Mouse (Mus musculus) hindbrain, embryonic 14.5 days (tissue): ENCODE measurements around the gene Crybb3. TPM values are rescaled to one million over a fixed set of nuclear protein-coding genes. Genes with fewer than 3 reads are reported as not detected.

ENCODE experiments used
- ATAC-seq: fragments of 200-750 bp; cut with Nextera tagmentation; 2 replicates; pipeline ENCODE4 v1.8.0; 2017; ENCODE audit warnings: moderate number of reproducible peaks, mild to moderate bottlenecking, moderate TSS enrichment, moderate library complexity; ENCODE audit not compliant: low FRiP score
- DNase-seq: peaks from one replicate; pipeline ENCODE4 v3.0.0-alpha.2; 2015; ENCODE audit warnings: low spot score
- H3K27ac ChIP-seq: fragments of 300-500 bp; sonication (generic); 2 replicates; pipeline ENCODE4 v1.5.1; 2014; ENCODE audit warnings: mild to moderate bottlenecking, moderate library complexity
- H3K27me3 ChIP-seq: fragments of 300-500 bp; sonication (generic); 2 replicates; pipeline ENCODE4 v1.6.1; 2014; ENCODE audit warnings: mild to moderate bottlenecking, low read length, mixed read lengths; ENCODE audit not compliant: control insufficient read depth, insufficient read depth
- H3K36me3 ChIP-seq: fragments of 300-500 bp; sonication (generic); replicated peaks from 2 replicates; pipeline ENCODE4 v1.6.1; 2014; ENCODE audit not compliant: control insufficient read depth, insufficient read depth
- H3K4me1 ChIP-seq: fragments of 300-500 bp; sonication (generic); replicated peaks from 2 replicates; pipeline ENCODE4 v1.6.1; 2014; ENCODE audit warnings: antibody characterized with exemption, low read length, mixed read lengths; ENCODE audit not compliant: control insufficient read depth, insufficient read depth
- H3K4me2 ChIP-seq: fragments of 300-500 bp; sonication (generic); replicated peaks from 2 replicates; pipeline ENCODE4 v1.6.1; 2014; ENCODE audit warnings: mild to moderate bottlenecking, moderate library complexity
- H3K4me3 ChIP-seq: fragments of 300-500 bp; sonication (generic); replicated peaks from 2 replicates; pipeline ENCODE4 v1.5.1; 2014; ENCODE audit warnings: mild to moderate bottlenecking, low read length
- H3K9ac ChIP-seq: fragments of 300-500 bp; sonication (generic); 2 replicates; pipeline ENCODE4 v1.6.1; 2014
- H3K9me3 ChIP-seq: fragments of 300-500 bp; sonication (generic); 2 replicates; pipeline ENCODE4 v1.6.1; 2016; ENCODE audit warnings: low read length; ENCODE audit not compliant: control insufficient read depth
- WGBS: fragments of 180-500 bp; shearing (Covaris S2); extraction: QIAGEN DNeasy Blood & Tissue Kit; methylation state at CpG from one replicate; pipeline ENCODE4 v1.1.7; 2014; 5-methylcytosine and 5-hydroxymethylcytosine counted together
- polyA plus RNA-seq: library from polyadenylated mRNA; unstranded; fragments of >200 nt; fragmentation: Nextera tagmentation; extraction: Ambion mirVana; gene quantifications from 2 replicates; pipeline ENCODE4 v1.2.1, GENCODE M21; 2014

The Crybb3 gene
- polyA plus RNA-seq, 1 experiment from 2014 or later = 0.99 TPM

DNA sequence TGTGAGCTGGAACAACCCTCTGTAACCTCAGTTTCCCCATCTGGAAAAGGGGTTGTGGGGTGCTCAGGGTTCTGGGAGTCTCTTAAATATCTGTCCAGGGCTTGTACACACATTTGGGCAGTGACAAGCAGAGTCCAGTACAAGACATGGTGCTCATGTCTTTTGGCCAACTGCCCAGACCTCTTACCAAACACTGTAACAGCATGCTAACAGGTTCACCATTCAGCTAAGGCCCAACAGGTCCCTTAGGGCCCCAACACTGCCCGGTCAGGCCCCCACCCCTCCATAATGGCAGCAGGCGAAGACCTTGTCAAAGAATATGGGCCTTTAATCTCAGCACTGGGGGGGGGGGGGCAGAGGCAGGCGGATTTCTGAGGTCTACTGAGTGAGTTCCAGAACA lies 26.3 kb upstream of the Crybb3 start:
- Histone ChIP-seq H3K9ac (no peak overlapping the region), H3K4me3 (no peak overlapping the region)

DNA sequence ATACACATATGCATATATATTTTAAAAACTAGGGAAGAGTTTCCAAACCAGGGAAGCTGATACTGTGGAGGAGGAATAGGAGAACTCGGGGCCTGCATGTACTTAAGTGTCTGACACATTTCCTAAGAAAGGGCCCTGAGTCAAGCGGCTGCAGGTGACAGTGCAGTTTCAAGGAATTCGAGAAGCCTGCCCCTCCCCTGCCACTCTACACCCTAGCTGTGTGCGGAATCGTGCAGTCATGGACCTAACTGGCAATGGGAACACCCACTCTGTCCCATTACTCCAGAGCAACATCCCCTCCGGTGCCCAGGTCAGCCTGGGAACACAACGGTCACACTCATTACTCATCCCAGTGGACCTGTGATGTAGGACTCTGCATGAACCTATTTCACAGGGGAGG lies 25.2 kb upstream of the Crybb3 start:
- no peak overlapping the region for H3K27ac ChIP-seq
- H3K36me3 ChIP-seq = no peaks in the 10 kb centered on the region
- ATAC-seq = no peak
- H3K9ac ChIP-seq = no peak overlapping the region
- no peak overlapping the region for H3K4me2 ChIP-seq
- no peaks in the 10 kb centered on the region for H3K9me3 ChIP-seq
- no peaks in the 10 kb centered on the region for H3K27me3 ChIP-seq
- whole genome bisulfite sequencing = 86% methylated on average over 7 of the region's 7 CpGs
- H3K4me3 ChIP-seq = no peak overlapping the region
- no peak for DNase-seq
- 0 out of 2 replicates have a peak, but pooled peaks cover 8% of the 10 kb centered on the region for H3K4me1 ChIP-seq

More for the DNA sequence above, 26.3 kb upstream of the Crybb3 start:
- no peak for DNase-seq
- H3K4me1 ChIP-seq = 0 out of 2 replicates have a peak, but pooled peaks cover 2% of the 10 kb centered on the region
- no peak for ATAC-seq
- H3K4me2 ChIP-seq = no peak overlapping the region
- no peaks in the 10 kb centered on the region for H3K36me3 ChIP-seq
- no peaks in the 10 kb centered on the region for H3K27me3 ChIP-seq
- H3K9me3 ChIP-seq = no peaks in the 10 kb centered on the region
- WGBS = 80% methylated on average over 3 of the region's 3 CpGs
- no peak overlapping the region for H3K27ac ChIP-seq

DNA sequence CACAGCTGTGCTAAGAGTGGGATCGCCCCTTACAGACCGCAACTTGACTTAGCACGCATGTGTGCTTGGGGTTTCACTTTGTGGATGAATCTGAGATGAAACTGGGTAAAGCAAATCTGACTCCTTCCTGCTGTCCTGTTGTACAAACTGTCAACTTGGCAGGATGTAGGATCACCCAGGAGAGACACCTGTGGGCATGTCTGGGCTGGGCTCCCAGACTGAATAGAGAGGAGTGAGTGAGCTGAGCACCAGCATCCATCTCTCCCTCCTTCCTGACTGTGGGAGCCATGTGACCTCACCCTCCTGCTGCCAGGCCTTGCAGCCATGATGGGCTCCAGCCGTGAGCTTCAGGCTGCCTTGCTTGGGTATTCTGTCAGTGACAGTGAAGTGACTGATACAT lies 24.1 kb upstream of the Crybb3 start:
- Histone ChIP-seq H3K27me3 (no peaks in the 10 kb centered on the region), H3K4me2 (no peak overlapping the region), H3K4me3 (no peak overlapping the region), H3K9ac (no peak overlapping the region), H3K4me1 (0 out of 2 replicates have a peak, but pooled peaks cover 8% of the 10 kb centered on the region), H3K36me3 (no peaks in the 10 kb centered on the region), H3K27ac (no peak overlapping the region), H3K9me3 (no peaks in the 10 kb centered on the region)
- 92% methylated on average over 4 of the region's 4 CpGs for WGBS
- ATAC-seq = no peak
- no peak for DNase-seq

DNA sequence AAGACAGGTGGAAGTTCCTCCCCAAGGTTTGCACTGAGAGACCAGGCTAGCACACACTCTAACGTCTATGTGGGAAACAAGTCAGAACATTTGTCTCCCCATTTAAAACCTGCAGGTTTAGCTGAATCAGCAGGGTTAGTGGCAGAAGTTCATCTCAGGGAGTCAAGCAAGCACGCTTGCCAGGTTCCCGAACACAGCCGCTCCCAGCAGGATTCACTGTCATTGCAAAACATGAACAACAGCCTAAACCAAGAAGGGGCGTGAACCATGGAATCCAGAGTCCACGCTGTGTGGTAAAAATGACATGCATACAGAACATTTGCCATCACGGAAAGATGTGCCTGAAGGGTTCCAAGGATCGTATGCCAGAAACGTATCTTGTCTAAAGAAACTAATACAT lies 23.7 kb upstream of the Crybb3 start:
- Histone ChIP-seq H3K4me1 (0 out of 2 replicates have a peak, but pooled peaks cover 8% of the 10 kb centered on the region), H3K36me3 (no peaks in the 10 kb centered on the region), H3K9ac (no peak overlapping the region), H3K27me3 (no peaks in the 10 kb centered on the region), H3K4me3 (no peak overlapping the region), H3K4me2 (no peak overlapping the region), H3K27ac (no peak overlapping the region), H3K9me3 (no peaks in the 10 kb centered on the region)
- WGBS = 78% methylated on average over 9 of the region's 9 CpGs
- ATAC-seq (no peak), DNase-seq (no peak)

DNA sequence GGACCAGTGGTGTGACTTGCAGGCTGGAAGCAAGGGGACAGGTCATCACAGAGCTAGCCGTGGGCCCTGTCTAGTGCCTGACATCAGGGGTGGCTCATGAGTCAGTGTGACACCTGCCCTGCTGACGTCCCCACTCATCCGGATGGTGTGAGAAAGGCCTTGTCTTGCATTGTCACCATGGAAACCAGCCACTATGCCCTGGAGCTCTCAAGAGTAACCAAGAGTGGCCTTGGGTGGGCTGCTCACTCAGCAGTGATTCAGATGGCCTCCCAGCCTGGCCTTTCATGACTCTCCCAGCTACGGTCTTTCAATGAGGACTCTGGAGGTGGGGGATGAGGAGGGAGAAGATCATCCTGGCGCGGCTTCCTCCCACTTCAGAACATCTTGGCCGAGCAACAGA lies 21.1 kb upstream of the Crybb3 start:
- H3K4me2 ChIP-seq = no peak overlapping the region
- no peaks in the 10 kb centered on the region for H3K9me3 ChIP-seq
- no peak overlapping the region for H3K27ac ChIP-seq
- ATAC-seq = 0 out of 2 replicates have a peak, but pooled peaks have one; percentile 32
- H3K36me3 ChIP-seq = no peaks in the 10 kb centered on the region
- no peak overlapping the region for H3K4me3 ChIP-seq
- 22% methylated on average over 7 of the region's 7 CpGs for WGBS
- H3K9ac ChIP-seq = no peak overlapping the region
- H3K4me1 ChIP-seq = 0 out of 2 replicates have a peak, but pooled peaks cover 8% of the 10 kb centered on the region
- no peak for DNase-seq
- H3K27me3 ChIP-seq = no peaks in the 10 kb centered on the region

DNA sequence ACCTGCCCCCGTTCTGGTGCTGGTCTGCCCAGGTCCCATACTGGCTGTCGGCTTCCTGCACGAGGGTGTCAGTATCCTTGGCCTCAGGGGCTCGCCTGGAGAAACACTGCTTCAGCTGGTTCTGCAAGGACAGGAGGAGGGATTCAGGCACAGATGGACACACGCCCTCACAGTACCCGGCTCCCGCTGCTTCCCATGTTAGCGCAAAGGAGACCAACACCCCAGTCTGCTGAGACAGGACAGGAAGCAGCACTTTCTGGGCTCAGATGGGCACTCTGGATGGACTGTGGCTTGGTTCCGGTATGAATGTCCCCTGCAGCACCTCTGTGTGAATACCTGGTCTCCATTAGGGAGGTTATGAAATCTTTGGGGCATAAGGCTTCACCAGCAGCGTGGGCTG lies 20.1 kb upstream of the Crybb3 start:
- DNase-seq = no peak
- 0 out of 2 replicates have a peak, but pooled peaks cover 8% of the 10 kb centered on the region for H3K4me1 ChIP-seq
- no peak for ATAC-seq
- H3K9ac ChIP-seq = no peak overlapping the region
- H3K27me3 ChIP-seq = no peaks in the 10 kb centered on the region
- WGBS = 84% methylated on average over 10 of the region's 10 CpGs
- H3K4me2 ChIP-seq = no peak overlapping the region
- H3K36me3 ChIP-seq = no peaks in the 10 kb centered on the region
- H3K27ac ChIP-seq = no peak overlapping the region
- H3K4me3 ChIP-seq = no peak overlapping the region
- H3K9me3 ChIP-seq = no peaks in the 10 kb centered on the region

DNA sequence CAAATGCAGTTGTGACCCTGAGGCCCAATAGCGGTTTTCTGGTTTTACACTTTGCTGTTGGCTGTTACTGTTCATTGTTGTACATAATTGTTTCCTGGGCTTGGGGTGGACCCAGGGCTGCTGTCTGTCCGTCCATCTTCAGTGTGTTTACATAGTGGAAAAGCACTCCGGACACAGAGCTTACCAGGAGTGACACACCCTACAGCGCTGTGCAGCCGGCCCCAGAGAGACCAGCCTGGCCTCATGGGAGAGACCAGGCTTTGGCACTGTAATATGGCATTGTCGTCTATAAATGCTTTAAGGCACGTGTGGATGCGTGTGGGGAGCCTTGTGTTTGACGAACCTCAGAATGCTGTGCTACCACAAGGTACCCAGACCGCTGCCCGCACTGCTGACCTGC lies 19.0 kb upstream of the Crybb3 start:
- Histone ChIP-seq H3K27ac (no peak overlapping the region), H3K9me3 (no peaks in the 10 kb centered on the region), H3K4me1 (0 out of 2 replicates have a peak, but pooled peaks cover 8% of the 10 kb centered on the region), H3K36me3 (no peaks in the 10 kb centered on the region), H3K27me3 (no peaks in the 10 kb centered on the region), H3K4me3 (no peak overlapping the region), H3K9ac (no peak overlapping the region), H3K4me2 (no peak overlapping the region)
- DNase-seq = no peak
- 92% methylated on average over 11 of the region's 11 CpGs for WGBS
- ATAC-seq = no peak

DNA sequence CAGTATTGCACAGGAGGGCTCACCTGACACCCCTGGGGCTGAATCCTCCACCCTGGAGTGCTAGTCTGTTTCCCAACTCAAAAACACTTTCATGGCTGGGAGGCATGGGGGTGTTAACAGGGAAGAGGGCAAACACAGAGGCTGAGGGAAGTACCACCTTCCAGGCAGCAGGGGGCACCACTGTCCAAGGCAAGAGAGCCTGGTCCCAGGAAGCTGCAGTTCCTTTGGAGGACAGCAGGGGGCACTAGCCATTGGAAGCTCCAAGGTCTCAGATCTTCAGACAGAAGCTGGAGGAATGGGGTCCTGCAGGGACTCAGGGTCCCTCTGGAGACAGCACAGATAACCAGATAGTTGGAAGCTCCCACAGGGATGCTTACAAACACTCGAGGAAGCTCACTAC lies 18.2 kb upstream of the Crybb3 start:
- DNase-seq (peak; percentile 96), ATAC-seq (peak; percentile 19; the same call in 1 of the 2 replicates)
- Histone ChIP-seq H3K27ac (no peak overlapping the region), H3K27me3 (no peaks in the 10 kb centered on the region), H3K9me3 (no peaks in the 10 kb centered on the region), H3K4me1 (0 out of 2 replicates have a peak, but pooled peaks cover 8% of the 10 kb centered on the region), H3K4me3 (no peak overlapping the region), H3K4me2 (no peak overlapping the region), H3K36me3 (no peaks in the 10 kb centered on the region), H3K9ac (no peak overlapping the region)
- 29% methylated on average over 1 of the region's 1 CpGs for WGBS

DNA sequence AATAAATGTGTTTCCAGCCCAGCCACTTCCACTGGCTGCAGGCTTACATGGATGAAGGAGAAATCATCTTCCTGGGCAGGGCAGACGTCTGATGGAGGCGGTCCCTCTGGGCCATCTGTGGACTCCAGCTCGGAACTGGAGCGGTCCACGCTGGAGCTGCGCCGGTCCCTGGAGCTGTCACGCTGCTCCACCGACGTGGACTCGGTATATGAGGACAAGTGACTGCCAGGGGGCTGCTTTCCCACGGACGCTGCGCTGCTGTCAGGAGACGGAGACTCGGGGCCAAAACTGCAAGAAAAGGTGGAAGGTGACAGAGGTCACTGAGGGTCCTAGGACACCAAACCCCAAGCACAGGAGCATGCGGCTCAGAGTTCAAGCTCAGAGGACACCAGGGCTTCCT lies 16.2 kb upstream of the Crybb3 start:
- no peak for ATAC-seq
- 89% methylated on average over 17 of the region's 17 CpGs for WGBS

DNA sequence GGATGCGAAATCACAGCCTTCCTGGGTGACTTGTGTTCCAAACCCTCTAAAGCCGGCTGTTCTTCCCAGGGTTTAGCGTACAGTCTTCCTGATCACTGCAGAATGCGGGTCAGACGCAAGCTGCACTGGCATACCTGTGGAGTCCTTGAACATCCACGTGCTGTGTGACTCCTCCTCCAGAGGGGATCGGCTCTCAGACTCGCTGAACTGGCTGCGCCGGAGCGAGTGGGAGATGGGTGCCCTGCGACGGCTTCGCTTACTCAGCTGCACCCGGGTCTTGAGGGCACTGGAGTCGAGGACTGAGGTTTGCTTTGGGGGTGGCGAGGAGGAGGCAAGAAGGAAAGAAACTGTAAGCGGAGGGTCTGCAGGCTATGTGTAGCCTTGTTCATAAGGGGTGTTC lies 14.1 kb upstream of the Crybb3 start:
- no peaks in the 10 kb centered on the region for H3K4me1 ChIP-seq
- H3K9ac ChIP-seq = no peak overlapping the region
- H3K4me3 ChIP-seq = no peak overlapping the region
- no peak overlapping the region for H3K27ac ChIP-seq
- H3K27me3 ChIP-seq = no peaks in the 10 kb centered on the region
- whole genome bisulfite sequencing = 94% methylated on average over 18 of the region's 18 CpGs
- no peak overlapping the region for H3K4me2 ChIP-seq
- no peaks in the 10 kb centered on the region for H3K36me3 ChIP-seq
- ATAC-seq (no peak), DNase-seq (no peak)
- no peaks in the 10 kb centered on the region for H3K9me3 ChIP-seq

More for the DNA sequence above, 16.2 kb upstream of the Crybb3 start:
- no peak overlapping the region for H3K9ac ChIP-seq
- no peak overlapping the region for H3K4me3 ChIP-seq
- H3K4me1 ChIP-seq = 0 out of 2 replicates have a peak, but pooled peaks cover 4% of the 10 kb centered on the region
- no peak overlapping the region for H3K4me2 ChIP-seq
- H3K27me3 ChIP-seq = no peaks in the 10 kb centered on the region
- no peaks in the 10 kb centered on the region for H3K9me3 ChIP-seq
- DNase-seq = no peak
- no peaks in the 10 kb centered on the region for H3K36me3 ChIP-seq
- no peak overlapping the region for H3K27ac ChIP-seq
